Mouse (Mus musculus) megakaryocyte, embryonic 14.5 days (primary cell): ENCODE data around the gene Rab3c.

Experiments
- FLI1 ChIP-seq: IDR thresholded peaks from 2 replicates; pipeline ENCODE4 v1.6.1; 2012; ENCODE audit warnings: low read length, inconsistent platforms, mixed read lengths
- GATA1 ChIP-seq: IDR thresholded peaks from 3 replicates; pipeline ENCODE4 v1.6.1; 2012; ENCODE audit warnings: mixed read lengths, low read length, inconsistent platforms, borderline replicate concordance

- TF ChIP-seq FLI1 (no peak), GATA1 (no peak)
Observed at GRCm38 (mm10) chr13:110067149-110067548, 213.6 kb downstream of the Rab3c start.
